Mouse (Mus musculus) liver, embryonic 14.5 days (tissue): Measurements from ENCODE around the gene Ranbp6. TPM values are rescaled to one million over a fixed set of nuclear protein-coding genes. Genes with fewer than 3 reads are reported as not detected.

ENCODE experiments used
- ATAC-seq: fragments of 200-750 bp; cut with Nextera tagmentation; 2 replicates; pipeline ENCODE4 v1.8.0; 2017; ENCODE audit warnings: moderate number of reproducible peaks, mild to moderate bottlenecking, moderate library complexity; ENCODE audit not compliant: insufficient read depth
- DNase-seq, 3 experiments: peaks; one replicate each; pipeline ENCODE4 v3.0.0-alpha.2; 2012 to 2013; ENCODE audit warnings: low read depth in 3 of 3, low spot score in 3 of 3
- H3K27ac ChIP-seq: fragments of 300-500 bp; sonication (generic); 2 replicates; pipeline ENCODE4 v1.5.1; 2014; ENCODE audit warnings: moderate library complexity, mild to moderate bottlenecking, control low read depth, inconsistent platforms
- H3K27me3 ChIP-seq: fragments of 300-500 bp; sonication (generic); 2 replicates; pipeline ENCODE4 v1.6.1; 2014; ENCODE audit warnings: mild to moderate bottlenecking, low read length, moderate library complexity; ENCODE audit not compliant: control insufficient read depth, insufficient read depth
- H3K36me3 ChIP-seq: fragments of 300-500 bp; sonication (generic); replicated peaks from 2 replicates; pipeline ENCODE4 v1.6.1; 2014; ENCODE audit warnings: low read depth; ENCODE audit not compliant: control insufficient read depth, insufficient read depth
- H3K4me1 ChIP-seq, 2 experiments: fragments of 200-500 bp in 1 of 2; fragments of 300-500 bp in 1 of 2; sonication (generic) in 1 of 2; replicated peaks; 2 replicates each; pipeline ENCODE4 v1.6.1; 2012 to 2014; ENCODE audit warnings: antibody characterized with exemption in 1 of 2, inconsistent platforms in 1 of 2, low read length in 1 of 2; ENCODE audit not compliant: control insufficient read depth in 2 of 2, insufficient read depth in 2 of 2
- H3K4me2 ChIP-seq: fragments of 300-500 bp; sonication (generic); 2 replicates; pipeline ENCODE4 v1.6.1; 2014; ENCODE audit warnings: low read depth, mild to moderate bottlenecking, control low read depth, moderate library complexity
- H3K4me3 ChIP-seq, 2 experiments: fragments of 200-500 bp in 1 of 2; fragments of 300-500 bp in 1 of 2; sonication (generic) in 1 of 2; 2 replicates each; pipeline ENCODE4 v1.5.1; 2012 to 2014; ENCODE audit warnings: low read depth in 2 of 2, low read length in 2 of 2, mild to moderate bottlenecking in 2 of 2, control low read depth in 1 of 2, inconsistent platforms in 1 of 2, moderate library complexity in 1 of 2; ENCODE audit not compliant: insufficient read depth in 1 of 2
- H3K9ac ChIP-seq: fragments of 300-500 bp; sonication (generic); replicated peaks from 2 replicates; pipeline ENCODE4 v1.6.1; 2014; ENCODE audit warnings: mild to moderate bottlenecking, control low read depth, moderate library complexity
- H3K9me3 ChIP-seq: fragments of 300-500 bp; sonication (generic); 2 replicates; pipeline ENCODE4 v1.6.1; 2016; ENCODE audit warnings: low read length, mixed read lengths; ENCODE audit not compliant: control insufficient read depth
- CTCF ChIP-seq: IDR thresholded peaks from 2 replicates; pipeline ENCODE4 v1.5.1; 2016; ENCODE audit warnings: antibody characterized with exemption, low read depth, control low read depth
- EP300 ChIP-seq: IDR thresholded peaks from 2 replicates; pipeline ENCODE4 v1.6.1; 2016; ENCODE audit warnings: antibody characterized with exemption, low read depth
- WGBS: fragments of 180-500 bp; shearing (Covaris S2); extraction: QIAGEN DNeasy Blood & Tissue Kit; methylation state at CpG from one replicate; pipeline ENCODE4 v1.1.7; 2014; ENCODE audit not compliant: insufficient replicate concordance; 5-methylcytosine and 5-hydroxymethylcytosine counted together
- polyA plus RNA-seq, 2 experiments: library from polyadenylated mRNA; depleted of rRNA in 1 of 2; stranded (reverse) in 1 of 2; unstranded in 1 of 2; fragments of >200 nt; fragmentation: Nextera tagmentation in 1 of 2; extraction: Ambion mirVana in 1 of 2; gene quantifications; 2 replicates each; pipeline versions ENCODE4 v1.2.1 to v1.2.3; 2012 to 2014

Ranbp6 gene
- polyA plus RNA-seq (2012; rRNA removed) (2.6 and 4.3 TPM in 2 replicates), polyA plus RNA-seq (2014; fragmentation: Nextera tagmentation; extraction: Ambion mirVana) (6.2 and 6.5 TPM in 2 replicates)

DNA sequence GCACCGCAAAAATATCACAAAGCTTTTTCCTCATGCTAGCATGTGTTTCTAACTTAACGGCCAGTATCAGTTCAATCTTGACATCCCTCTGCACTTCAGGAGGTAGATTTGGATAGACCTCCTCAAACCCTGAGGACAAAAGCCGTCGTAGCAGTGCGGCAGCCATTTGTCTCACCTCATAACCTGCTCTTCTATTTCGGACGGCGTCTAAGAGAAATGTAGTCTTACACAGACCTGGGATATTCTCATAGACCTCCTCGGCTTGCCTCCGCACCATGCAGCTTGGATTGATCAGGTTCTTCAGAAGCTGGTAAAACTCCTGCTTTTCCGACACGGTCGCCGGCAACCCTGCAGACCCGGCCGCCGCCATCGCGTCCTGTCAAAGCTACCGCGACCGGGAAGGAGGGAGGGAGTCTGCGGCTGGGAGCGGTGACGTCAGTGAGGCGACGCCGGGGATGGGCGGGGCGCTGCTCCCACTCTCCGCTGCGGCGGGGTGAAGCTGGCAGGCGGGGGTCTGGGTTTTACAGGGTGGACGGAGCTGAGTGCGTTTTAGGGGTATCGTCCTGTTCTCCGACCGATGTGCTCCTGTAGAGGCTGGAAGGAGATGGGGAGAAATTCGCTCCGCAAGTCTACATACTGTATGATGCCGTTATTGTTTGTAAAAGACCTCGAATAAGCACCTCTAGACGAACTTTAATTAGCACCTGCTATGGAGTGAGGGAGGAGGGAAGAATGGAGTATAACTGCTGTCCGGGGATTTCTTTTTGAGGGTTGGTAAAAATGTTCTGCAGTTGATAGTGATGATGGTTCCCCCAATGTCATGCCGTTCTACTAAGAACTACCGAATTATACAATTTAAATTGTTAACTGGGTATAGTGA, at the start of gene Ranbp6:
TSS of gene Ranbp6 (minus strand) at position 394 of the 880 bp plus-strand sequence.
- TF ChIP-seq EP300 (no peak), CTCF (no peak)
- Histone ChIP-seq H3K9ac (peak within 1 kb of the TSS; percentile 82), H3K4me1 (peaks cover 4 to 8% of the 10 kb centered on the region in 2 experiments; a peak in 3 of 4 replicates), H3K9me3 (no peaks in the 10 kb centered on the region), H3K27me3 (no peaks in the 10 kb centered on the region), H3K4me3 (peak within 1 kb of the TSS; percentile 74 to 91), H3K4me2 (peak within 1 kb of the TSS; percentile 98), H3K27ac (no peak within 1 kb of the TSS), H3K36me3 (peaks cover 4% of the 10 kb centered on the region)
- ATAC-seq (peak; percentile 98), DNase-seq (peak; percentile 68 to 70 (median 69))
- 2% methylated on average over 47 of the region's 47 CpGs for WGBS

DNA sequence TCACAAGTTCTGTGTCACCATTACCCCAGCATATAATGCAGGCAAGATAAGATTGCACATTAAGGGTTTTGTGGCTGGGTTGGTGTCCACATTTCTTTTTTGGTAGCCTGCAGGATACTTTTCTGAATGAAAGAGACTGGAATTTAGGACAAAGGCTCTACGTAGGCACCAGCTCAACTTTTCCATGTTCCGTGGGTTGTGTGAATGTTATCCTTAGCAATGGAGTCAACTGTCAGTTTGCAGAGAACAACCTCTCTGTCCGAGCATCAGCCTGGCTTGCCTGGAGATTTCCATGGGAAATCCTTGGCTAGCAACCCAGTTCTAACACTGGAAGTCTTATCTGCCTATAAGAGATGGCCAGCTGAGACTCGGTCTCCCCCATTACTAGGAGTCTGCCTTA, 48.0 kb upstream of the Ranbp6 start:
- DNase-seq: no peak
- Histone ChIP-seq H3K4me2 (no peak overlapping the region), H3K9me3 (no peaks in the 10 kb centered on the region), H3K4me1 (no peaks in the 10 kb centered on the region), H3K27ac (no peak overlapping the region), H3K36me3 (no peaks in the 10 kb centered on the region), H3K27me3 (no peaks in the 10 kb centered on the region), H3K4me3 (no peak overlapping the region), H3K9ac (no peak overlapping the region)
- no peak for ATAC-seq
- TF ChIP-seq EP300 (no peak), CTCF (no peak)
- 57% methylated on average over 4 of the region's 4 CpGs for WGBS

DNA sequence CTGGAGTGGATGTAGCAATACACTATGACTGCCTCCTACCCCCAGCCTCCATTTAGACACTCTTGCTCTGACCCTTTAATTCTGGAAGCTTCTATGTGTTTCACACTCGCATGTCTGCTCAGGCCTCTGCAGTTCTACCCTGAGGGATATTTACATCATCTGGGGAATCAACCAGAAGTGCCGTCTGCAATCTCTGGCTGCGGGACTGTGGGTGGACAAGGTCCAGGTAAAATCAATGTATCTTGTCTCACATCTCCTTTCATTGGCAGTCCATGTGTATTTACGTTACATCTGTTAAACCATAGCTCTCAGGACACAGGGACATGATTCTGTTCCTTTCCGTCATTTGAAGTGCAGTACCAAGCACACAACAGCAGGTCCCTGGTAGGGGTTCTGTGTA, 44.5 kb upstream of the Ranbp6 start:
- H3K4me1 ChIP-seq: no peaks in the 10 kb centered on the region

GRCm38 (mm10) chr19:29853711-29854110, 40.9 kb upstream of the Ranbp6 start:
- H3K9me3 ChIP-seq: no peaks in the 10 kb centered on the region
- H3K27me3 ChIP-seq: no peaks in the 10 kb centered on the region
- H3K4me3 ChIP-seq: no peak overlapping the region
- no peak overlapping the region for H3K27ac ChIP-seq
- TF ChIP-seq CTCF (no peak), EP300 (no peak)
- no peaks in the 10 kb centered on the region for H3K4me1 ChIP-seq
- WGBS: 72% methylated on average over 5 of the region's 5 CpGs
- DNase-seq: no peak
- H3K4me2 ChIP-seq: no peak overlapping the region
- H3K36me3 ChIP-seq: no peaks in the 10 kb centered on the region
- no peak for ATAC-seq
- H3K9ac ChIP-seq: no peak overlapping the region

More for the DNA sequence above, 44.5 kb upstream of the Ranbp6 start:
- no peak for ATAC-seq
- no peak for DNase-seq
- WGBS: 57% methylated on average over 5 of the region's 5 CpGs
- Histone ChIP-seq H3K36me3 (no peaks in the 10 kb centered on the region), H3K4me2 (no peak overlapping the region), H3K4me3 (no peak overlapping the region), H3K9me3 (no peaks in the 10 kb centered on the region), H3K27ac (no peak overlapping the region), H3K27me3 (no peaks in the 10 kb centered on the region), H3K9ac (no peak overlapping the region)
- TF ChIP-seq EP300: no peak
- no peak for TF ChIP-seq CTCF

DNA sequence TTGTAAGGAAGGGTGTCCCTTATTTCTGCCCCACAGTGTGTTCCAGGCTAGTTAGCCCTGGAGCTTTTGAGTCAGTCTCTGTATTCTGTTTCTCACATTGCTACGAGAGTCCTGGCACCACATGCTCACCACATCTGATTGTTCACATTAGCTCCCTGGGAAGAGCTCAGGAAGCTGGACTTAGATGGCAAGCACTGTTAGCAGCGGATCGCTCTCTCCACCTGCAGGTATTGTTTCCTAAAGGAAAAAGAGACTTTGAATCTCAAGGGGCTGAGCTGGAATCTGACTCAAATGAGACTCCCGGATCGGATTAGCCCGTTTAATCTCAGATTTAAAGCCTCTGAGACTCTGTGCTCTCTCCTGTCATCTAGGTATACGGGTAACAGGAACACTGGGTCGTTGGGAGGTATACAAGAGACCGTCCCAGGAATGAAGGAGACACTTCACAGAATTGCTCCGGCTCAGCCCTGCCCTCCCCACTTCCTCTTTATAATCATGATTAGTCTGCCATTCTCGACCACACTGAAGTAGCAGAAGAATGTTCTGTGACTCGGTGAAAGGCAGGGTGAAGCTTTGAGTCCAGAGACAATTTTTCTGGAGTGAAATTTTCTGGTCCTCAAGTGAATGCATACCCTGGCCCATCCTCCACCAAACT, 38.4 kb upstream of the Ranbp6 start:
- TF ChIP-seq EP300 (no peak), CTCF (no peak)
- DNase-seq (no peak), ATAC-seq (no peak)
- Histone ChIP-seq H3K4me2 (no peak overlapping the region), H3K4me3 (no peak overlapping the region), H3K27me3 (no peaks in the 10 kb centered on the region), H3K9ac (no peak overlapping the region), H3K27ac (no peak overlapping the region), H3K4me1 (no peaks in the 10 kb centered on the region), H3K9me3 (no peaks in the 10 kb centered on the region), H3K36me3 (no peaks in the 10 kb centered on the region)
- 25% methylated on average over 12 of the region's 12 CpGs for WGBS
